Mouse (Mus musculus): Measurements from ENCODE around the gene Olfr73. TPM values are rescaled to one million over a fixed set of nuclear protein-coding genes. Genes with fewer than 3 reads are reported as not detected.
"Not testable (repeated sequence)": the region's sequence is repeated elsewhere in the genome, so short reads cannot be mapped to it uniquely, and the experiment has no call there.

Olfr73 gene
- not detected in 2 replicates for polyA plus RNA-seq (2012; rRNA removed)
- not detected in 2 replicates for polyA plus RNA-seq (2014; fragmentation: Nextera tagmentation; extraction: Ambion mirVana)

DNA sequence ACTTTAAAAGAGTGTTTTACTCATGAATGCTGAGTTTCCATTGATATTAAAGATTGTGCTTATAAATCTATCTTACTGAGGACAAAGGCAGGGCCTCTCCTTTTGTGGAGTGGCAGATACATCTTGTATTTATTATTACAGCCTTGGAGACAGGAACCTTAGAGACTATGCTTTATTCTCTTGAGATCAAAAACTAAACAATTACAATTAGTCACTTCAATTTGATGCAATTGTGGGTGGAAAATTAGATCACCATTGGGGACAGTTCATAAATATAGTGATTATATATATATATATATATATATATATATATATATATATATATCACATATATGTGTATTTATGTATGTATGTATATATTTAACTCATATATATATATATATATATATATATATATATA is at the start of gene Olfr73:
Olfr73 (minus strand) TSS at position 101 of the 400 bp plus-strand sequence.
- no peak for TF ChIP-seq POLR2A (IDR thresholded peaks at IDR 0.05; ENCODE audit: borderline replicate concordance, extremely low read depth, insufficient read depth, insufficient read length)
- no peak for ATAC-seq (ENCODE audit: low FRiP score, low read depth)

DNA sequence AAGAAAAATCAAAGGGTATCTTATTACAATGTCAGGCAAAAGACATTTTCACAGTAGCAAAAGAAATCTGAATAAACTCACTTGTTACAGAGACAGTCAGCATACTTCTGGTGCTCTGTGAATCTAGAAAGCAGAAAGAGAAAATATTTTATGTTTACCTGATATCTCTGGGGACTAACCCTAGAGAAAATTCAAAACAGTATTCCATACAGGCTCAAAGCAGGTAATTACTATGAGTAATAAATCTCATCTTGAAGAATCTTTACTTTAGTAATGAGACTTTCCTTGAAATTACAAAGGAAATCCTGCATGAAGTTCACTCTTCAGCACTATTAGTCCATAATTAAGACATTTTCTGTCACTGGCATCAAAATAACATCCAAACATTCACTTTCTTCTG is 34.2 kb upstream of the Olfr73 start, which contains the start of gene Olfr1163:
Olfr1163 (minus strand) TSS at position 101 of the 400 bp plus-strand sequence.
- Histone ChIP-seq H3K9ac (ENCODE audit: low read depth, low read length, severe bottlenecking) (no peak within 1 kb of the TSS), H3K27ac (replicated peaks; ENCODE audit: low read depth, low read length) (no peak within 1 kb of the TSS), H3K27me3 (ENCODE audit: control insufficient read depth, insufficient read depth, low read length) (no peaks in the 10 kb centered on the region), H3K9me3 (ENCODE audit: control insufficient read depth, low read length) (no peaks in the 10 kb centered on the region), H3K4me1 (ENCODE audit: control insufficient read depth, insufficient read depth, low read length) (no peaks in the 10 kb centered on the region), H3K4me3 (replicated peaks; ENCODE audit: low read length) (no peak within 1 kb of the TSS), H3K4me2 (replicated peaks; ENCODE audit: low read depth, low read length, severe bottlenecking) (no peak within 1 kb of the TSS), H3K36me3 (ENCODE audit: control insufficient read depth, insufficient read depth, low read length) (no peaks in the 10 kb centered on the region)
- no peak for TF ChIP-seq POLR2A (IDR thresholded peaks at IDR 0.05; ENCODE audit: borderline replicate concordance, extremely low read depth, insufficient read depth, insufficient read length)
- ATAC-seq (ENCODE audit: low FRiP score, low read depth) (no peak), DNase-seq (ENCODE audit: low spot score) (no peak)

More for the DNA sequence above, at the start of gene Olfr73:
- Histone ChIP-seq H3K4me3 (replicated peaks; ENCODE audit: low read length) (no peak within 1 kb of the TSS), H3K9ac (ENCODE audit: low read depth, low read length, severe bottlenecking) (no peak within 1 kb of the TSS), H3K4me1 (ENCODE audit: control insufficient read depth, insufficient read depth, low read length) (no peaks in the 10 kb centered on the region), H3K9me3 (ENCODE audit: control insufficient read depth, low read length) (no peaks in the 10 kb centered on the region), H3K27ac (replicated peaks; ENCODE audit: low read depth, low read length) (no peak within 1 kb of the TSS), H3K27me3 (ENCODE audit: control insufficient read depth, insufficient read depth, low read length) (no peaks in the 10 kb centered on the region), H3K36me3 (ENCODE audit: control insufficient read depth, insufficient read depth, low read length) (no peaks in the 10 kb centered on the region), H3K4me2 (replicated peaks; ENCODE audit: low read depth, low read length, severe bottlenecking) (no peak within 1 kb of the TSS)
- DNase-seq (ENCODE audit: low spot score), result no peak

DNA sequence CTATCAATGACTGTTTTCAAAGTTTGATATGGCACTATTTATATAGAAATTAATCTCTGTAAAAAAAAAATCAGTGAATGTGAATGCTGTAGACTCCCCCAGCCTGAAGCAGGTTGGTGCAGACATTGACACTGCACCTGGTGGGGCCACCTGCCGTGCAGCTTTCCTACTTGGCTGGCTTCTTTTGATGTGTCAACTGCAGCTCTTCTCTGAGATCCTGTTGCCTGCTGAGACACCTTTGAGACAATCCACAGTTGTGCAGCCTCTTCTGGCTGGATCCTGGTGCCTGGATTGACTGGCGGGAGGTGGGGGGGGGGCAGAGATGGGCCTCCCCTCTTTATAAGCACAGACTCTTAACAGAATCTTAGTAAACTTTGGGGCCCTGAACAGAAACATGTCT is 26.1 kb upstream of the Olfr73 start:
- DNase-seq (ENCODE audit: low spot score), result no peak

DNA sequence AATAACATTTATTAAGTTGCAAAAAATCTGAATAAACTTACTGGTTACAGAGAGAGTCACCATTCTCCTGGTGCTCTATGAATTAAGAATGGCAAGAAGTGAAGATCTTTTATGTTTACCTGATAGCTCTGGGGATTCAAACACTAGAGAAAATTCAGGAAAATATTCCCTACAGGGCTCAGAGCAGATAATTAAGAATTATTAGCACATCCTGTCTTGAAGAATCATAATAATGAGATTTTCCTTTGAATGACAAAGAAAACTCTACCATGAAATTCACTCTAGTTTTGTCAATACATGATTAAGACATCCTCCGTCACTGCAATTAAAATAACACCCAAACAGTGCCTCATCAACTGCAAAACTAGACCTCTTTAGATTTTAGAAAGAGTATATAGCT is 13.5 kb upstream of the Olfr73 start, which contains the start of gene Olfr1162:
Olfr1162 (minus strand) TSS at position 101 of the 400 bp plus-strand sequence.
- H3K27me3 ChIP-seq (ENCODE audit: control insufficient read depth, insufficient read depth, low read length), result no peaks in the 10 kb centered on the region
- H3K9ac ChIP-seq (ENCODE audit: low read depth, low read length, severe bottlenecking), result no peak within 1 kb of the TSS
- no peaks in the 10 kb centered on the region for H3K4me1 ChIP-seq (ENCODE audit: control insufficient read depth, insufficient read depth, low read length)
- WGBS, result 91% methylated on average over 1 of the region's 1 CpGs
- H3K27ac ChIP-seq (replicated peaks; ENCODE audit: low read depth, low read length), result no peak within 1 kb of the TSS
- no peak for DNase-seq (ENCODE audit: low spot score)
- H3K4me2 ChIP-seq (replicated peaks; ENCODE audit: low read depth, low read length, severe bottlenecking), result no peak within 1 kb of the TSS
- H3K4me3 ChIP-seq (replicated peaks; ENCODE audit: low read length), result no peak within 1 kb of the TSS
- no peaks in the 10 kb centered on the region for H3K9me3 ChIP-seq (ENCODE audit: control insufficient read depth, low read length)
- TF ChIP-seq POLR2A (IDR thresholded peaks at IDR 0.05; ENCODE audit: borderline replicate concordance, extremely low read depth, insufficient read depth, insufficient read length), result no peak
- no peaks in the 10 kb centered on the region for H3K36me3 ChIP-seq (ENCODE audit: control insufficient read depth, insufficient read depth, low read length)
- no peak for ATAC-seq (ENCODE audit: low FRiP score, low read depth)

More for the DNA sequence above, 26.1 kb upstream of the Olfr73 start:
- Histone ChIP-seq H3K27me3 (ENCODE audit: control insufficient read depth, insufficient read depth, low read length) (no peaks in the 10 kb centered on the region), H3K4me1 (ENCODE audit: control insufficient read depth, insufficient read depth, low read length) (no peaks in the 10 kb centered on the region), H3K4me2 (replicated peaks; ENCODE audit: low read depth, low read length, severe bottlenecking) (no peak overlapping the region), H3K9me3 (ENCODE audit: control insufficient read depth, low read length) (peaks cover 4% of the 10 kb centered on the region; the same call in 1 of the 2 replicates), H3K4me3 (replicated peaks; ENCODE audit: low read length) (no peak overlapping the region), H3K27ac (replicated peaks; ENCODE audit: low read depth, low read length) (no peak overlapping the region), H3K36me3 (ENCODE audit: control insufficient read depth, insufficient read depth, low read length) (no peaks in the 10 kb centered on the region), H3K9ac (ENCODE audit: low read depth, low read length, severe bottlenecking) (no peak overlapping the region)
- no peak for TF ChIP-seq POLR2A (IDR thresholded peaks at IDR 0.05; ENCODE audit: borderline replicate concordance, extremely low read depth, insufficient read depth, insufficient read length)
- 87% methylated on average over 2 of the region's 2 CpGs for WGBS
- ATAC-seq (ENCODE audit: low FRiP score, low read depth), result no peak

DNA sequence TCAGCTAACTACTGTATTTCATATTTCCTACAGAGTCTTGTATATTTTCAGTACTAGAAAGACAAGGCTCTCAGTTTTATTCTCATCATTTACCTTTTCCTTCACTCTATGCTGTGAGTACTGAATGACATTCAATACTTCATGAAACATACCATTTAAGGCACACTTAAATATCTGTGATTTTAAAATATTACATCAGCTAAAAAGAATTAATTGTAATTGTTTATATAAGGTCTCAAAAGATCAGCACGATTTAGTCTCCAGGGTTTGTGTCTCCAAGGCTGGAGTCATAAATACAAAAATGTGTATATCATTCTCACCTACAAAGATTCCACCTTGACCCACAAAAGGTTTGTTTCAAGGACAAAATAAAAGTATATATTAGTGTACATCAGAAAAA is 15.0 kb downstream of the Olfr73 start, which contains the start of gene Olfr1161:
Olfr1161 (plus strand) TSS at position 301 of the 400 bp plus-strand sequence.
- H3K4me1 ChIP-seq (ENCODE audit: control insufficient read depth, insufficient read depth, low read length); H3K36me3 ChIP-seq (ENCODE audit: control insufficient read depth, insufficient read depth, low read length); H3K27ac ChIP-seq (replicated peaks; ENCODE audit: low read depth, low read length); H3K4me3 ChIP-seq (replicated peaks; ENCODE audit: low read length); H3K9me3 ChIP-seq (ENCODE audit: control insufficient read depth, low read length); H3K9ac ChIP-seq (ENCODE audit: low read depth, low read length, severe bottlenecking); H3K4me2 ChIP-seq (replicated peaks; ENCODE audit: low read depth, low read length, severe bottlenecking); H3K27me3 ChIP-seq (ENCODE audit: control insufficient read depth, insufficient read depth, low read length); DNase-seq (ENCODE audit: low spot score); ATAC-seq (ENCODE audit: low FRiP score, low read depth): not testable (repeated sequence)
- 80% methylated on average over 1 of the region's 1 CpGs for WGBS
